Mouse (Mus musculus) layer of hippocampus, adult 2 months (tissue): Measurements from ENCODE around the gene Ralgds. TPM values are rescaled to one million over a fixed set of nuclear protein-coding genes. Genes with fewer than 3 reads are reported as not detected.

Experiments
- DNase-seq, 2 experiments: peaks; one replicate each; pipeline ENCODE4 v3.0.0; 2022; ENCODE audit warnings: low spot score in 2 of 2
- H3K27ac ChIP-seq: fragments of 200-600 bp; 2 replicates; pipeline ENCODE4 v1.8.1; 2022
- H3K4me3 ChIP-seq: fragments of 200-600 bp; 2 replicates; pipeline ENCODE4 v1.8.1; 2022; ENCODE audit warnings: mild to moderate bottlenecking
- CTCF ChIP-seq: fragments of 200-600 bp; conservative IDR thresholded peaks from 2 replicates; pipeline ENCODE4 v1.8.1; 2022; ENCODE audit warnings: antibody characterized with exemption, mild to moderate bottlenecking, moderate library complexity
- total RNA-seq, 2 experiments: library from RNA; stranded (reverse); gene quantifications; 2 replicates each; pipeline ENCODE4 v1.2.3; 2021

Gene Ralgds
- total RNA-seq, 2 experiments from 2014 or later: 115 to 139 TPM

DNA sequence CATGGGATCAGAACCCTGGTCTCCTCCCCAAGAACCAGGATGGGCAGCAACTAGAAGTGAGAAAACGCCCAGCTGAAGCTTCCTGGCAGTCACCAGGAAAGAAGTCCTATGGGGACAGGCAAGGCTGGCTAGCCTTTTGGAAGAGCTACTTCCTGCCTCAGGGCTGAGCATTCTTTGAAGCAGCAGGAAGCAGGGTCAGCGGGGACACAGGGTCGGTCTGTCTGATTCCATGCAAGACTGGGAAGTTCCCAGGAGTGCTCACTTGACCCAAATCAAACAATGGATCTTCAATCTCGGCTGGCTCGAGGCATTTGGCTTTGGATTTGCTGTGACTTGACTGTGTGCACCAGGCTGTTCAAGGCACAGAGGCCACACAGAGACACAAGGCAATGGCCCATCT, 53.6 kb downstream of the Ralgds start:
- TF ChIP-seq CTCF: no peak
- peak overlapping the region; percentile 69 for H3K27ac ChIP-seq
- no peak for DNase-seq
- no peak overlapping the region for H3K4me3 ChIP-seq

GRCm38 (mm10) chr2:28569903-28570302, 57.0 kb downstream of the Ralgds start:
- no peak overlapping the region for H3K27ac ChIP-seq
- no peak overlapping the region for H3K4me3 ChIP-seq
- no peak for TF ChIP-seq CTCF
- no peak for DNase-seq

DNA sequence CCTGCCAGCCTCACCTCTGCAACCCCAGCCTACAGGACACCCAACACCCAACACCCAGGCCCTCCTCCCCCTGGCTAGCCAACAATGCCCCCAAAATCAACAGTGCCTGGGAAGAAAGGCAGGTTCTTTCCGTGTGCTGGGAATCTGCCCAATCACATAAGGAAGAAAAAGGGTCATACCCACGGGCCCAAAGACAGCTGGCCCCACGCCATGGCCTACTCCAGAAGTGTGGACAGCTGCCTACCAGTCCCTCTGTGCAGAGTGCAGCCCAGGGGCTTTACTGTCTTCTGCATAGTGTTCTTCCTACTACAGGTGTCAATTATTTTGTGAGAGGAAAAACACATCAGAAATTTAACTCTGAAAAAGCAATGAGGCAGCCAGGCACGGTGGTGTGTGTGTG, 62.4 kb downstream of the Ralgds start:
- Histone ChIP-seq H3K27ac (no peak overlapping the region), H3K4me3 (no peak overlapping the region)
- no peak for TF ChIP-seq CTCF
- DNase-seq: no peak

DNA sequence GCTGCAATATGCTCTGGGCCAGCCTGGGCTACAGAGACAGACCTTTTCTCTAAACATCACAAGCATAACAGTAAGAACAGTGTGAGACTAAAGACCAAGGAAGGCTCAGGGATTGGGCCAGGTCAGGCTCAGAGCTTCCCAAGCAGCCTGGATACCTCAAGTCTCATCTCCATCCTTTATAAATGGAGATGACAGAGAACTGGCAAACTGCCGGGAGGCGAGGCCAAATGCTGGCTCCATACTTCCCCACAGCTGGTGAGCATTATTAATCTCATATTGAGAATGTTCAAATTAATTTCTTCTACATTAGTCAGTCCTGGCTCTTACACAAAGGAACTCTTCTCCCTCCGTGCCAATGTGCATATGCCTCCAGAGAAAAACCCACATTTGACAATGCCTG, 63.9 kb downstream of the Ralgds start:
- peak; percentile 38 to 46 for DNase-seq
- Histone ChIP-seq H3K4me3 (no peak overlapping the region), H3K27ac (peak overlapping the region; percentile 73)
- no peak for TF ChIP-seq CTCF

GRCm38 (mm10) chr2:28578003-28578402, 65.1 kb downstream of the Ralgds start:
- Histone ChIP-seq H3K27ac (peak overlapping the region; percentile 73; the same call in 1 of the 2 replicates), H3K4me3 (no peak overlapping the region)
- DNase-seq: no peak
- peak; percentile 70 for TF ChIP-seq CTCF

DNA sequence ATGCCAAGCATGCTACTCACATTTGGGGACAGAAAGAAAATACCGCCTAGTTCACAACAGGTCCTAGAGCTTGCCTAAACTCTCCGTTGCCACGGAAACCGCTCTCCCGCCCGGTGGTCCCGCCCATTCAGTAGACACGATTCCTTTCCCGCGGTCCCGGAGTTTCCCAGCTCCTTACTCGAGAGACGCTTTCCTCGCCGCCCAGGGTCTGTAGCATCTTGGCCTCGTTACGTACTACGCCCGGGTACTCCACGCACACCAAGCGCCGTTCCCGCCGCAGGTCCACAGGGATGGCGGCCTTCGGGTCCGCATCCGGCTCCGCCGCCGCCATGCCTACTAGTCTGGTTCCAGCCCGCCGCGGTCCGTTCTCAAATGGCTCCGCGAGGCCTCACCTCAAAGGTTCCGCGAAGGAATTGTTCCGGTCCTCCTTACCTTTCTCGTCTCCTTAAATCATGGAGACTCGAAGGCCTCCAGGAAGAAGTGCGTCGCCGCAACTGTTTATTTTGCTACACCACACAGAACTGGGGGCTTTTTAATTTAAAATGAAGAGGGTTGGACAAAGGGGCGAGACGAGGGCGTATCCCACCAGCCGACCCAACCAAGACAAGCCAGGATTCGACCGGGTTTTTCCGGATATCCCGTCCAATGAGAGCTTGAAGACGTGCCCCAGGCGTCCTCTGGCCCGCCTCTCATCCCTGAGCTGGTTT, 69.9 kb downstream of the Ralgds start:
- DNase-seq: peak; percentile 88 to 89
- no peak for TF ChIP-seq CTCF
- H3K4me3 ChIP-seq: peak overlapping the region; percentile 76
- peak overlapping the region; percentile 92 for H3K27ac ChIP-seq

- peak within 1 kb of the TSS; percentile 76 for H3K4me3 ChIP-seq
- H3K27ac ChIP-seq: peak within 1 kb of the TSS; percentile 92
- no peak for DNase-seq
- no peak for TF ChIP-seq CTCF
These were observed 70.7 kb downstream of the Ralgds start, which contains the start of gene Gtf3c5 for GRCm38 (mm10) chr2:28583651-28584050. Gene Gtf3c5 (minus strand): TSS chr2:28583751.

DNA sequence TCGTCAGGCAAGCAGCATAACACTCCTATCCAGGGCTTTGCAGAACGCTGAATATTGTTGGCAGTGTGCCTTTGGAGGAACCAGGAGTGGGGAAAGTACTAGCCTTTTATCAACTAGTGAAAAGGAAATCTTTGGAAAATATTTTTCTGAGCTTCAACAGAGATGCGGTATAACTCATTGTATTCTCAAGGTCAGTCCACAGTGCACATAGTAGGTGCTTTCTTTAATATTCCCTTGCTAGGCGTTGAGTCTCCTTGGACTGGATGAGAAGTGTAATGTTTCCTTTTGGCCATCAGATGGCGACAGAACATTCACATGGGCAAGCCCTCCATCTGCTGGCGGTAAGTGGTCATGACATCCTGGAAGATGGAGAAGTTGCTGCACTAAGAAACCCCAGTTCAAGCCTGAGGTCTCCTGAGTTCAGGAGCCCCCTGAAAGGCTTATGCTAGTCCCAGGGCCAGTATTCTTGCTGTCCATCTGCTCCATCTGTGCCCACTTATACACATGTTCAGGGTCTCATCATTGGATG, 72.2 kb downstream of the Ralgds start:
- Histone ChIP-seq H3K4me3 (no peak overlapping the region), H3K27ac (no peak overlapping the region)
- peak; percentile 100 for TF ChIP-seq CTCF
- peak; percentile 80 for DNase-seq

DNA sequence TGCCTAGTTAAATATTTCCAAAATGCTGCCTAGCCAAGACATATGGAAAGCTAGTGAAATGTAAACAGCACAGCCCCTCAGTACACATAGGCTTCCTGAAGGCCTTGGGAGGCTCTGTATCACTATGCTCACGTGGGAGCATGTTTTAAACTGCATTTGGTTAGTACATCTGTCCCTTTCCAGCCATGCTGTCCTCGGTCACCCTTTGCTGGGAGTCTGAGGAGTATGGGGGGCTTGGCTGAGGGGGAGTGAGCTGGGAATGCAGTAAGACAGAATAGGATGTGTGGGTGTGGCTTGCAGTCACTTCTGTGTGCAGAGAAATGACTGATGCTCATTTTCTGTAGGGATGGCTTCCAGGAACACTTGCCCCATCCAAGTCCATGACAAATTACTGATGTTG, 72.8 kb downstream of the Ralgds start:
- H3K27ac ChIP-seq: no peak overlapping the region
- no peak for DNase-seq
- no peak for TF ChIP-seq CTCF
- no peak overlapping the region for H3K4me3 ChIP-seq

GRCm38 (mm10) chr2:28588574-28588973, 75.6 kb downstream of the Ralgds start:
- no peak overlapping the region for H3K27ac ChIP-seq
- no peak for TF ChIP-seq CTCF
- DNase-seq: no peak
- H3K4me3 ChIP-seq: no peak overlapping the region

GRCm38 (mm10) chr2:28591479-28591878, 78.6 kb downstream of the Ralgds start:
- no peak for TF ChIP-seq CTCF
- H3K27ac ChIP-seq: no peak overlapping the region
- no peak overlapping the region for H3K4me3 ChIP-seq
- no peak for DNase-seq

DNA sequence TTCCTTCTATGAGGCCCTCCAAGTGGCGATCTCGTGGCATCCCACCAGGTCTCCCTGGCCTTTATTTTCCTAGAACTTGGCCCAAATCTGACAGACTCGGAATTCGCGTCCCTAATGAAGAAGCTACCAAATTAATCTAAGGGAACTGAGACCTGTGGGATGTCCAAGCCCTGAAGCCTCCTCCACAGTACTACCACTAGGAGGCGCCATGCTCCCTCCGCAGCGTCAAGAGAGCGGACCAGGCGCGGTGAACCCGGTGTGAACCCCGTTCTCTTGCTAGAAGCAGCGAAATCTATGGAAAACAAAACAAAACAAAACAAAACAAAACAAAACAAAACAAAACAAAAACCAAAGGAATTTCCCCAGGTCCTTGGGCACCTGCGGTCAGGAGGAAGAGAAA, 79.9 kb downstream of the Ralgds start:
- H3K27ac ChIP-seq: no peak overlapping the region
- TF ChIP-seq CTCF: peak; percentile 86
- H3K4me3 ChIP-seq: no peak overlapping the region
- DNase-seq: peak in 1 of 2 experiments; percentile 34

- no peak overlapping the region for H3K4me3 ChIP-seq
- no peak for DNase-seq
- no peak overlapping the region for H3K27ac ChIP-seq
- TF ChIP-seq CTCF: no peak
These were observed 83.1 kb downstream of the Ralgds start for GRCm38 (mm10) chr2:28596021-28596420.

GRCm38 (mm10) chr2:28596998-28597397, 84.1 kb downstream of the Ralgds start:
- no peak overlapping the region for H3K27ac ChIP-seq
- H3K4me3 ChIP-seq: no peak overlapping the region
- no peak for DNase-seq
- TF ChIP-seq CTCF: peak; percentile 43
